Comparison of ENCODE assay signal across 9 mouse cellular contexts in the genomic region with DNA sequence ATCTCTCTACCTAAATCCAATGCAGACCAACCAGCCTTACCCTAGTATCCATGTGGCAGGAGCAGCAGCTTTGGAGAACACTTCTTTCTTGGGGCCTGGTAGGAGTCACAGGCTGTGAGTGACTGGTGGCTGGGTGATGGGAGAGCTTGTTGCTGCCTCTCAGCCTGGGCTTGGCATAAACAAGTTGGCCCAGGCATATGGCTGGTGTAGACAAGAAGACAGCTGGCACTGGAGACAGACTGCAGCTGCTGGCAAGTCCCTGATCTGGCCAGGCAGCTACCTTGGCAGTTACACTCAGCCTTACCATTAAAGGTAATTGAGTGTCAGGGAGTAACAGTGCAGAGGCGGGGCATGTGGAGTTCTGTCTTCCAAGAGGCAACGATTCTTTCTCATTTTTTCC. TPM values are rescaled to one million over a fixed set of nuclear protein-coding genes. Genes with fewer than 3 reads are reported as not detected.
DNase-seq lines count a peak whose midpoint lies in the region; ATAC-seq and TF ChIP-seq lines count a peak whose summit lies in the region.
"Had no signal": no experiment of that assay in that cellular context is flagged by ENCODE, and none has a peak within 500 bp of the region (broad histone marks: within the 10 kb centered on the region; RNA-seq: fewer than 3 reads in every experiment).

No protein-coding gene starts in this region.

- H3K27me3 ChIP-seq in stomach, embryonic 14.5 days (ENCODE audit: control insufficient read depth, insufficient read depth, low read length): no peaks in the 10 kb centered on the region
- H3K27me3 ChIP-seq: limb, embryonic 12.5 days had no signal

- no peak overlapping the region for H3K9ac ChIP-seq in stomach, embryonic 14.5 days (replicated peaks; ENCODE audit: low read depth, low read length)
- H3K9ac ChIP-seq: limb, embryonic 12.5 days had no signal

- peak; percentile 69 for ATAC-seq in cerebellum, adult (ENCODE audit: insufficient number of reproducible peaks, low FRiP score, low TSS enrichment)
- ATAC-seq in stomach, embryonic 14.5 days (ENCODE audit: insufficient number of reproducible peaks, insufficient read depth, low FRiP score, low read depth): peak; percentile 61; the same call in 1 of the 2 replicates

- intact Hi-C loops in heart, postnatal 14 days (cut with DNase I): no loop called here
- intact Hi-C loops in left cerebral cortex, adult 2 months (cut with DNase I): no loop called here

- peak overlapping the region; percentile 36; the same call in 1 of the 2 replicates for H3K27ac ChIP-seq in left cerebral cortex, adult 2 months
- H3K27ac ChIP-seq in stomach, embryonic 14.5 days (ENCODE audit: low read length): peak overlapping the region; percentile 66
- H3K27ac ChIP-seq: limb, embryonic 12.5 days had no signal

- H3K4me1 ChIP-seq in stomach, embryonic 14.5 days (ENCODE audit: control insufficient read depth, insufficient read depth, low read length): peaks cover 6% of the 10 kb centered on the region; the same call in 1 of the 2 replicates

- H3K4me2 ChIP-seq in stomach, embryonic 14.5 days (replicated peaks; ENCODE audit: low read depth, low read length): no peak overlapping the region
- H3K4me2 ChIP-seq: limb, embryonic 12.5 days had no signal

- WGBS in stomach, embryonic 14.5 days: 53% methylated on average over 2 of the region's 2 CpGs

- no peaks in the 10 kb centered on the region for H3K9me3 ChIP-seq in stomach, embryonic 14.5 days (ENCODE audit: control insufficient read depth, low read depth, low read length)
- H3K9me3 ChIP-seq: limb, embryonic 12.5 days had no signal

- TF ChIP-seq CTCF in left cerebral cortex, adult 2 months (IDR thresholded peaks at IDR 0.05): no peak

- H3K36me3 ChIP-seq in stomach, embryonic 14.5 days (ENCODE audit: control insufficient read depth, insufficient read depth, low read length): no peaks in the 10 kb centered on the region
- H3K36me3 ChIP-seq: limb, embryonic 12.5 days had no signal

- no peak overlapping the region for H3K4me3 ChIP-seq in left cerebral cortex, adult 2 months
- no peak overlapping the region for H3K4me3 ChIP-seq in stomach, embryonic 14.5 days (ENCODE audit: low read depth, low read length)
- H3K4me3 ChIP-seq: limb, embryonic 12.5 days had no signal

- DNase-seq in cerebellum, adult 8-10 months: no peak
- peak; percentile 66 for DNase-seq in right cerebral cortex, adult 18-20 months
- no peak for DNase-seq in right cerebral cortex, postnatal 4 days
- DNase-seq in heart, postnatal 14 days: peak; percentile 54 to 66
- peak; percentile 21 to 34 for DNase-seq in left cerebral cortex, adult 2 months (ENCODE audit: extremely low spot score in 1 of 2, low spot score in 2 of 2)
- no peak for DNase-seq in thymus, postnatal 10 days (ENCODE audit: low spot score in 2 of 2)

RNA-seq across cellular contexts. Expression of a gene that starts 16.0 kb away (rescaled TPM):
- total RNA-seq in heart, postnatal 14 days (2021): 10 to 100 TPM; 25.2 to 27.0 TPM
- total RNA-seq in left cerebral cortex, adult 2 months (2021): 10 to 100 TPM; 16.4 to 18.4 TPM
- 13.7 and 17.9 TPM in 2 replicates for polyA plus RNA-seq in stomach, embryonic 14.5 days (2014; fragmentation: Nextera tagmentation; extraction: Ambion mirVana)

Comparison
In these comparisons a context has a peak if more than half of its experiments do, and no peak if none do; other contexts are left out.
1. DNase-seq: peak in right cerebral cortex, adult 18-20 months (single experiment), heart, postnatal 14 days (2 of 2) and left cerebral cortex, adult 2 months (2 of 2); none in cerebellum, adult 8-10 months (single experiment), right cerebral cortex, postnatal 4 days (single experiment) and thymus, postnatal 10 days (0 of 2).